Mouse (Mus musculus) liver, postnatal 0 days (tissue): ENCODE measurements around the gene Frmpd2.

Experiments used
- CTCF ChIP-seq: sonication (generic); IDR thresholded peaks from 2 replicates; pipeline ENCODE4 v1.5.1; 2016; ENCODE audit warnings: antibody characterized with exemption, low read depth
- EP300 ChIP-seq: IDR thresholded peaks from 2 replicates; pipeline ENCODE4 v1.6.1; 2016; ENCODE audit warnings: antibody characterized with exemption, low read depth, mild to moderate bottlenecking

DNA sequence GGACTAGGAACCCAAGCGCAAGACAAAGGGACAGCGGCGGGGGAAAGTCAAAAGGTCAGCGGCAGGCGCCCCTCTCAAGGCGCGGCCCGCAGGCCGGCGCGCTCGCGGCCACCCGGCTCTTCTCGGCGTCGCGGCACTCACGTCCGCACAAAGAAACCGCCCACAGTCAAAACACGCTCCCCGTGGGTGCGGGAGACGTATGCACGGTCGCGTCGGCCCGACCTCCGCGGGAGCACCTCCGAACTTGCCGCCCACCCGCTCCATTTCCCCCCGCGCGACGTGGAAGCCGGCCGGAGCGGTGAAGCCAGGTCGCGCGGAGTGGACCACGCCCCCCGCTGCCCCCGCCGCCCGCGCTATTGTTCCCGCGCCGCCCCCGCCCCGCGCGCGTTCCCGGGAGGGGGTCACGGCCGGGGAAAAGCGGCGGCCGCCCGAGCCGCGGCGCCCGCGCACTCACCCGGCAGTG, 24.9 kb upstream of the Frmpd2 start:
- no peak for TF ChIP-seq CTCF
- TF ChIP-seq EP300 = no peak
